Comparison of ENCODE assay signal across 8 mouse cellular contexts in genomic region chr16:33023750-33024149, GRCm38 (mm10). TPM values are rescaled to one million over a fixed set of nuclear protein-coding genes. Genes with fewer than 3 reads are reported as not detected.
DNase-seq lines count a peak whose midpoint lies in the region; ATAC-seq lines count a peak whose summit lies in the region.

No protein-coding gene starts in this region.

- H3K9ac ChIP-seq in forebrain, embryonic 13.5 days: no peak overlapping the region

- no peak overlapping the region for H3K4me3 ChIP-seq in forebrain, embryonic 13.5 days

- intact Hi-C loops in heart, postnatal 36 days (cut with DNase I): loop anchor here (2.0 kb wide), 2 partner anchors 131 to 211 kb away; no protein-coding TSS in a partner anchor

- no peaks in the 10 kb centered on the region for H3K36me3 ChIP-seq in forebrain, embryonic 13.5 days (ENCODE audit: poor library complexity, severe bottlenecking)

- no peak overlapping the region for H3K4me2 ChIP-seq in forebrain, embryonic 13.5 days

- peaks cover 11% of the 10 kb centered on the region; the same call in 1 of the 2 replicates for H3K4me1 ChIP-seq in forebrain, embryonic 13.5 days

- WGBS in forebrain, embryonic 13.5 days: 6% methylated on average over 4 of the region's 4 CpGs

- H3K27me3 ChIP-seq in forebrain, embryonic 13.5 days: no peaks in the 10 kb centered on the region

- no peaks in the 10 kb centered on the region for H3K9me3 ChIP-seq in forebrain, embryonic 13.5 days (replicated peaks)

- ATAC-seq in forebrain, embryonic 13.5 days: peak; percentile 50; the same call in 1 of the 2 replicates

- H3K27ac ChIP-seq in forebrain, embryonic 13.5 days: no peak overlapping the region

- DNase-seq in MN1 (ENCODE audit: low spot score): peak; percentile 82
- peak; percentile 78 for DNase-seq in c-Kit-positive CD71-positive TER-119-positive erythroid progenitor cells, embryonic 14.5 days (ENCODE audit: low spot score)
- peak; percentile 87 to 88 for DNase-seq in heart, postnatal 36 days
- DNase-seq in layer of hippocampus, adult 9-10 months (ENCODE audit: low spot score): peak; percentile 71
- peak; percentile 94 for DNase-seq in lung, postnatal 14 days
- peak; percentile 64 to 70 for DNase-seq in right cerebral cortex, postnatal 36 days (ENCODE audit: low spot score in 2 of 2)
- peak; percentile 64 to 89 for DNase-seq in urinary bladder, postnatal 4 days (ENCODE audit: low spot score in 2 of 2)

RNA-seq across cellular contexts. Expression of gene Iqcg, which starts 32.3 kb away (rescaled TPM):
- polyA plus RNA-seq in forebrain, embryonic 13.5 days (2015; fragmentation: Nextera tagmentation; extraction: Ambion mirVana): 4.0 and 5.4 TPM in 2 replicates
- under 1 TPM; 0.33 to 0.60 TPM for total RNA-seq in heart, postnatal 36 days (2021)

RNA-seq across cellular contexts. Expression of gene Rpl35a, which starts 32.5 kb away (rescaled TPM):
- 664 and 784 TPM in 2 replicates for polyA plus RNA-seq in forebrain, embryonic 13.5 days (2015; fragmentation: Nextera tagmentation; extraction: Ambion mirVana)
- total RNA-seq in heart, postnatal 36 days (2021): 100 to 1,000 TPM; 301 to 318 TPM

RNA-seq across cellular contexts. Expression of gene Lmln, which starts 38.6 kb away (rescaled TPM):
- 3.2 and 3.4 TPM in 2 replicates for polyA plus RNA-seq in forebrain, embryonic 13.5 days (2015; fragmentation: Nextera tagmentation; extraction: Ambion mirVana)
- total RNA-seq in heart, postnatal 36 days (2021): 1 to 10 TPM; 1.8 to 3.2 TPM
